Mouse (Mus musculus) kidney, postnatal 0 days (tissue): ENCODE measurements at regions not wholly inside any gene's neighbourhood (a gene's known extent, or its start where the extent isn't known, plus 50 kb on each side); places are given as distances from the start of the nearest gene placed in this dataset.
"Not testable (repeated sequence)": the region's sequence is repeated elsewhere in the genome, so short reads cannot be mapped to it uniquely, and the experiment has no call there.

Source experiments
- ATAC-seq: fragments of 200-750 bp; cut with Nextera tagmentation; replicated peaks from 2 replicates; pipeline ENCODE4 v1.8.0; 2017; ENCODE audit warnings: low read depth, moderate number of reproducible peaks, moderate TSS enrichment, moderate library complexity; ENCODE audit not compliant: low FRiP score
- DNase-seq: peaks from one replicate; pipeline ENCODE4 v3.0.0-alpha.2; 2016; ENCODE audit warnings: low spot score
- H3K27ac ChIP-seq: fragments of 300-500 bp; sonication (generic); 2 replicates; pipeline ENCODE4 v1.5.1; 2014; ENCODE audit warnings: mild to moderate bottlenecking
- H3K27me3 ChIP-seq: fragments of 300-500 bp; sonication (generic); 2 replicates; pipeline ENCODE4 v1.6.1; 2014; ENCODE audit warnings: low read length, mixed read lengths; ENCODE audit not compliant: insufficient read depth
- H3K36me3 ChIP-seq: fragments of 300-500 bp; sonication (generic); 2 replicates; pipeline ENCODE4 v1.6.1; 2014; ENCODE audit warnings: low read length, mixed read lengths; ENCODE audit not compliant: insufficient read depth
- H3K4me1 ChIP-seq: fragments of 300-500 bp; sonication (generic); replicated peaks from 2 replicates; pipeline ENCODE4 v1.6.1; 2014; ENCODE audit warnings: antibody characterized with exemption, low read length, mixed read lengths; ENCODE audit not compliant: insufficient read depth
- H3K4me2 ChIP-seq: fragments of 300-500 bp; sonication (generic); 2 replicates; pipeline ENCODE4 v1.6.1; 2014; ENCODE audit warnings: mild to moderate bottlenecking, low read length, moderate library complexity, mixed read lengths
- H3K4me3 ChIP-seq: fragments of 300-500 bp; sonication (generic); replicated peaks from 2 replicates; pipeline ENCODE4 v1.5.1; 2014; ENCODE audit warnings: low read depth, low read length
- H3K9ac ChIP-seq: fragments of 300-500 bp; sonication (generic); 2 replicates; pipeline ENCODE4 v1.6.1; 2014; ENCODE audit warnings: low read depth, low read length
- H3K9me3 ChIP-seq: fragments of 300-500 bp; sonication (generic); replicated peaks from 2 replicates; pipeline ENCODE4 v1.6.1; 2016; ENCODE audit warnings: low read length, inconsistent platforms, mixed read lengths
- CTCF ChIP-seq: IDR thresholded peaks from 2 replicates; pipeline ENCODE4 v1.5.1; 2016; ENCODE audit warnings: antibody characterized with exemption, low read depth, mild to moderate bottlenecking, moderate library complexity
- WGBS: fragments of 180-500 bp; shearing (Covaris S2); extraction: QIAGEN DNeasy Blood & Tissue Kit; methylation state at CpG from one replicate; pipeline ENCODE4 v1.1.7; 2014; 5-methylcytosine and 5-hydroxymethylcytosine counted together

DNA sequence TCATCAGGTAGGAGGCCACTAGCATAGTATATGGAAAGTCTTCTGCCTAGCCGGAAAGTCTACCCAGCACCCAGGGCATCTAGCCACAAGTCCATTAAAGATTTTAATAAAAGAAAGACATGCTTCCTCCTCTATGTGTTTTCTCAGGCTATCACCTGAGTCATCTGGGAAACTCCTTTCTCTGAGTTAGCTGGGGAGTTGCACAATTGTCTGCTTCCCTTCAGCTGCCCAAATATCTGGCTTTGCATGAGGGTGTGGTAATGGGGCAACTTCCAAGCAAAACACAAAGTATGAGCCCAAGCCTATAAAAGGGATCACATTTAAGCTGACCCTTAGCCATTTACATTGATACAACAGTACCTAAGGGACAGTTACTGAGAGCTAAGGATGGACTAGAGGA lies 376.9 kb upstream of the Tbl1xr1 start:
- H3K4me3 ChIP-seq: no peak overlapping the region
- DNase-seq (no peak), ATAC-seq (no peak)
- no peaks in the 10 kb centered on the region for H3K36me3 ChIP-seq
- no peak overlapping the region for H3K4me2 ChIP-seq
- no peaks in the 10 kb centered on the region for H3K9me3 ChIP-seq
- TF ChIP-seq CTCF: no peak
- 91% methylated on average over 1 of the region's 1 CpGs for WGBS
- H3K9ac ChIP-seq: no peak overlapping the region
- no peak overlapping the region for H3K27ac ChIP-seq
- H3K4me1 ChIP-seq: no peaks in the 10 kb centered on the region
- no peaks in the 10 kb centered on the region for H3K27me3 ChIP-seq

DNA sequence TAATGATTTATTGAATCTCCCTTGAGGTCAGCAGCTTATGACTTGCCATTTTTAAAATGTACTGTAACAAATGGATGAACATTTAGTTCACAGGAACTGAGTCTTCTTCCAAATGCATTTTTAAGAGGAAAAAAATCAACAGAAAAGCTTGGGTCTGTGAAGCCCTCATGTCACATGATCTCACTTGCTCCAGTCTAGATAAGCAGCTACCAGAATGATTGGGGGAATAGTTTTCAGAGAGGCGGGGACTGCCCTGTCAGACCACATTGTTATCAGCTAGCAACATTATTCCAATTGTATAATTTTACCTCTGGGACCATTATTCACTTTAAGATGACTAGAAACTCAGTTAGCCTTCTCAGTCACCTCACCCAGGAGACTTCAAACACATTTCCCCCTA lies 376.1 kb upstream of the Tbl1xr1 start:
- Histone ChIP-seq H3K9ac (no peak overlapping the region), H3K4me3 (no peak overlapping the region), H3K4me2 (no peak overlapping the region), H3K4me1 (no peaks in the 10 kb centered on the region), H3K27me3 (no peaks in the 10 kb centered on the region), H3K9me3 (no peaks in the 10 kb centered on the region), H3K36me3 (no peaks in the 10 kb centered on the region), H3K27ac (no peak overlapping the region)
- no peak for TF ChIP-seq CTCF
- WGBS: 71% methylated on average over 1 of the region's 1 CpGs
- no peak for ATAC-seq
- no peak for DNase-seq

DNA sequence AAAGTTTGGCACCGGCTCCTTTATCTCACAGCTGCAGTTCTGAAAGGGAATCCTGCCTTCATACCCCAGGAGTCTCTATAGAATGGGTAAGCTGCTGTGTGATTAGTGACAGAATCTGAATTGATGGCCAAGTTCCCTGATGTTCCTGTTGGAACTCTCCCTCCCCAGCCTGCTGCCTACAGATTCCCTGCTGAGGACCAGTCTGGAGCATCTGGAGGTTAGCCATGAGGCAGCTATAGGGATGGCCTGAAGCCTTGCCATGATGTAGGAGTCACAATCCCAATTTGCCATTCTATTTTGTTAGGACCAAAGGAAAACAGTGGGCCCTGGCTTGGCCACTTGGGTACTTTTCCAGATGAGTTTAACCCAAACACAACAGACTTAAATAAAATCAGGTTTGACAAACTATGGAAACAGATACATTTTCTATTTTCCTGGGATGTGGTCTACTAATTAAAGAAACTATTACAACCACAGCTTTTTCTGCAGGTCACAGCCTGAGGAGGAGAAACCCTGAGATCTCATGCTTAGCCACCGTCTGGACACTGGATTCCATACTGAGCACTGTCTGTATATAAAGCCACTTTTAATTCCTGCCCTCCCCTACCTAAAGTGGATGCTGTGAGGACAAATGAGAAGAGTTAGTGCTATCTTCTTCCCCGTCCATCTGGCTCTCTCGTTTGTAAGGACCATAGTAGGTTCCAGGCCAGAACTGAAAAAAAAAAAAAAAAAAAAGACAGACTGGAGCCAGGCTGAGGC lies 349.5 kb upstream of the Tbl1xr1 start:
- H3K27me3 ChIP-seq: no peaks in the 10 kb centered on the region
- TF ChIP-seq CTCF: no peak
- no peak overlapping the region for H3K9ac ChIP-seq
- ATAC-seq: no peak
- H3K4me1 ChIP-seq: no peaks in the 10 kb centered on the region
- H3K4me3 ChIP-seq: no peak overlapping the region
- DNase-seq: no peak
- no peaks in the 10 kb centered on the region for H3K36me3 ChIP-seq
- no peaks in the 10 kb centered on the region for H3K9me3 ChIP-seq
- H3K4me2 ChIP-seq: no peak overlapping the region
- no peak overlapping the region for H3K27ac ChIP-seq
- 84% methylated on average over 4 of the region's 4 CpGs for WGBS

DNA sequence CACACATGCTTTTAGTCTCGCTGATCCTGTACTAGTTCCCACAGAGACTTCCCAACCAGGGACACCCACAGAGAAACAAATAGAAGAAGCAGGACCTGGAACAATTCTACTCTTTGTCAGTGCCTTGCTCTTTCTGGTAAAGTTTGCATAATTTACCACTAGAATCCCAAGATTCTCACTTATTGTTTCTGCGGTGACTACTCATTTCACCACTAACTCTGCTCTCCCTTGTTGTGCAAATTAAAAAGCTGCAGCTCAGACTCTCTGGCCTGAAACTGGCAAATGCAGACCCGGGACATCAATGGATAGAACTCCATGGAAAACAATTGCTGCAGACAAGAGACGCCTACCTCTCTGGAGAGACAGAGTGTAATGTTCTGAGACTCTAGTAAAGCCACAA lies 348.4 kb upstream of the Tbl1xr1 start:
- DNase-seq (no peak), ATAC-seq (no peak)
- no peak overlapping the region for H3K9ac ChIP-seq
- 78% methylated on average over 4 of the region's 4 CpGs for WGBS
- no peaks in the 10 kb centered on the region for H3K4me1 ChIP-seq
- no peaks in the 10 kb centered on the region for H3K27me3 ChIP-seq
- H3K9me3 ChIP-seq: no peaks in the 10 kb centered on the region
- H3K27ac ChIP-seq: no peak overlapping the region
- no peak overlapping the region for H3K4me3 ChIP-seq
- TF ChIP-seq CTCF: no peak
- H3K4me2 ChIP-seq: no peak overlapping the region
- no peaks in the 10 kb centered on the region for H3K36me3 ChIP-seq

DNA sequence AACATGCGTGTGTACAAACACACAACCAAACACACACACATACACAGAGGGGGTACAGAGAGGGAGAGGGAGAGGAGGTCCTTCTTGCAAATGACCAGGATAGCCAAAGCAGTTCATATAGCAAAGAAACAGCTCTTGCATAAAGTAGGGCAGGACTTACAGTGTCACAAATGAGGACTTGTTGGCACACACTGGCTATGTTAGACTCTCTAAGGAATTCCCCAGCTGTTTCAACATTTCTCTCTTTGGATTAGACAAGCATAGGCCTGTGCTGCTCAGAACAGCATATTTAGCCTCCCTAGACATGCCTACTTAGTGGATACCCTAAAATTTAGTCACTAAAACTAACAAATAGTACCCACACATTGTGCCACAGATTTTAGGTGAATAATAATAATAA lies 347.1 kb upstream of the Tbl1xr1 start:
- Histone ChIP-seq H3K27ac (no peak overlapping the region), H3K9ac (no peak overlapping the region), H3K9me3 (no peaks in the 10 kb centered on the region), H3K4me2 (no peak overlapping the region), H3K4me3 (no peak overlapping the region), H3K36me3 (no peaks in the 10 kb centered on the region), H3K4me1 (no peaks in the 10 kb centered on the region), H3K27me3 (no peaks in the 10 kb centered on the region)
- DNase-seq (no peak), ATAC-seq (no peak)
- TF ChIP-seq CTCF: no peak
- WGBS: 97% methylated on average over 1 of the region's 1 CpGs

DNA sequence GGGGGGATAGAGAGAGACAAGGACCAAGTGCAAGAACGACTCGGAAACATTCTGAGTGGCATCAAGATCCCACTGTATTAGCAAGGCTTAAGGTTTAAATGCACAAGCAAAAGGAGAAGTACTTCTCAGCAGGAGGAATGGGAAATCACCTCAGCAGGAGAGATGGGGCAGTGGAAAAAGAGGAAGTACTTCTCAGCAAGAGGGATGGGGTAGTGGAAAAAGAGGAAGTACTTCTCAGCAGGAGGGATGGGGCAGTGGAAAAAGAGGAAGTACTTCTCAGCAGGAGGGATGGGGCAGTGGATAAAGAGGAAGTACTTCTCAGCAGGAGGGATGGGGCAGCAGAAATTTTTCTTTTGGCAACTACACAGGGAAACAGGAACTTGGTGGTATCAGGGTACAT lies 340.8 kb upstream of the Tbl1xr1 start:
- not testable (repeated sequence) for H3K27ac ChIP-seq, H3K4me1 ChIP-seq, H3K4me3 ChIP-seq, H3K9me3 ChIP-seq, H3K4me2 ChIP-seq, H3K36me3 ChIP-seq, ATAC-seq, DNase-seq, H3K27me3 ChIP-seq, H3K9ac ChIP-seq
- WGBS: 95% methylated on average over 2 of the region's 2 CpGs

DNA sequence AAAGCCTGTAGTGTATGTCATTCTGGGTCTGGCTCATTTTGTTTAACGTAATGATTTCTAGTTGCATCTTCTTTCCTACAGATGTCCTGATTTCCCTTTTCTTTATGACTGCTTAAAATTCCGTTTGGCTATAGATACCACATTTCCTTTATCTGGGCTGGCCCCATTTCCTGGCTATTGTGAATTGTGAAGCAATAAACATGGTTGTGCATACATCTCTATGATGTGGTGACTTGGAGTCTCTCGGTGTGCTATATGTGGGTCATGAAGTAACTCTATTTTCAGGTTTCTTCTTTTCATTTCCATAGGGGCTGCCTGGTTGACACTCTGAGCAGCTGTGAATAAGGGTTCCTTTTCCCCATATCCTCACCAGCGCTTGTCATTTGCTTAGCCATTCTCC lies 336.7 kb upstream of the Tbl1xr1 start:
- ATAC-seq (no peak), DNase-seq (no peak)
- Histone ChIP-seq H3K27me3 (no peaks in the 10 kb centered on the region), H3K4me1 (no peaks in the 10 kb centered on the region), H3K36me3 (no peaks in the 10 kb centered on the region), H3K9ac (no peak overlapping the region), H3K4me3 (no peak overlapping the region), H3K27ac (no peak overlapping the region), H3K9me3 (no peaks in the 10 kb centered on the region; the same call in 1 of the 2 replicates), H3K4me2 (no peak overlapping the region)
- 75% methylated on average over 4 of the region's 4 CpGs for WGBS
- no peak for TF ChIP-seq CTCF
